Mouse (Mus musculus): ENCODE measurements at regions not wholly inside any gene's neighbourhood (a gene's known extent, or its start where the extent isn't known, plus 50 kb on each side); places are given as distances from the start of the nearest gene placed in this dataset.

- no peak for TF ChIP-seq HCFC1 (IDR thresholded peaks at IDR 0.05; ENCODE audit: borderline replicate concordance, insufficient read depth, low read length)
- no peak for TF ChIP-seq MAFK (IDR thresholded peaks at IDR 0.05; ENCODE audit: insufficient read depth, low read depth, low read length)
- no peak for TF ChIP-seq CHD2 (IDR thresholded peaks at IDR 0.05; ENCODE audit: low read depth, low read length)
- no peak for TF ChIP-seq ZC3H11A (IDR thresholded peaks at IDR 0.05; ENCODE audit: borderline replicate concordance, low read depth, low read length)
- TF ChIP-seq ZNF384 (IDR thresholded peaks at IDR 0.05; ENCODE audit: low read depth, low read length): no peak
Measured at GRCm38 (mm10) chr13:83978541-83978940, 243.6 kb upstream of the Tmem161b start.
